Mouse (Mus musculus) hematopoietic stem cell, adult 5-6 weeks (primary cell): Measurements from ENCODE around the gene Zfyve9. TPM values are rescaled to one million over a fixed set of nuclear protein-coding genes. Genes with fewer than 3 reads are reported as not detected.
"Not testable (repeated sequence)": the region's sequence is repeated elsewhere in the genome, so short reads cannot be mapped to it uniquely, and the experiment has no call there.

Source experiments
- ATAC-seq, 2 experiments: fragments of 125-278 bp in 1 of 2; replicated peaks in 1 of 2; 2 replicates each; pipeline ENCODE4 v1.8.0; 2016 to 2017; ENCODE audit warnings: inconsistent platforms in 2 of 2, mild to moderate bottlenecking in 2 of 2, moderate number of reproducible peaks in 2 of 2, low read depth in 1 of 2, moderate TSS enrichment in 1 of 2; ENCODE audit not compliant: low FRiP score in 2 of 2, poor library complexity in 2 of 2, severe bottlenecking in 2 of 2, insufficient read depth in 1 of 2, low TSS enrichment in 1 of 2
- total RNA-seq: library from RNA; stranded (forward); fragments of 172-1452, 232-1000 nt; gene quantifications from 2 replicates; pipeline ENCODE4 v1.2.3, GENCODE M21; 2017

The Zfyve9 gene
- total RNA-seq, 1 experiment from 2014 or later = 1.9 TPM

DNA sequence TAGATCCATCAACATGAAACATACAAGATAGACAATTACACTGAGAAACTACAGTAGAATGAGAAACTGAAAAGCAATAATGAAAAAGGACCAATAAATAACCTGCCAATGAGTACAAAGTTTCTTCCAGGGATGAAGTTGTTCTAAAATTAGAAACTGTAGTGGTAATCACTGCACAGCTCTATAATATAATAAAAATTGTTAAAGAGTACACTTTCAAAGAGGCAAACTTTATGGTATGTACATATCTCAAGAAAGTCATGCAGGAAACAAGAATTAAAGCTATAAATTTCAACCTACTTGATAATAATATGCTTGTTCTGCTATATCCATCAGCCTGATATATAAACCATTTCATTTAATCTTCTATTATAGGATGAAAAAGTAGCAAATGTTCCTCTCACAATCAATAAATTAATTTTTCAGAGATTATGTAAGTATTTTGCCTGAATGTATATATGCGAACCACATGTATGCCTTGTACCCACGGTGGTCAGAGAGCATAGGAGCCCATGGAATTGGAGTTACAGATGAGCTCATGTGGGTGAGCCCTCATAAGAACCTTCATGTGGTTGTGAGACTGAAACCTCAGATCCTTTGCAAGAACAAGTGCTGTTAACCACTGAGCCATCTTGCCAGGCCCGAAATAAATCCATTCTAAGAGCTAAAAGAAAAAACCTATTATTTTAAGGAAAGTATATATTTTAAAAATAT is 34.3 kb downstream of the Zfyve9 start:
- no peak for ATAC-seq

DNA sequence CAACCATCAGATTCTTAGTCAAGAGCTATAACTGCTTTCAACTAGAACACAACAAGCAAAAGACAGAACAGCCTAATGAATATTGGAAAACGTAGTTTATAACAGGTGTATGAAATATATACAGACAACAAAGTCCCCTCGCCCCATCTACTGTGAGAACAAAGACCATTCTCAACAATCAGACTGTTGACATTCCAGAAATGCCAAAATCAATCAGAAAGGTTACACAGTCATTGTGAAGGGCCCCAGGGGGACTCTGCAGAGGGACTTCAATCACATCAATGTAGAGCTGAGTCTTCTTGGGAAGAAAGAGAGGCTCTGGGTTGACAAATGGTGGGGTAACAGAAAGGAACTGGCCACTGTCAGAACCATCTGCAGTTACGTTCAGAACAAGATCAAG is 49.0 kb downstream of the Zfyve9 start:
- no peak for ATAC-seq

DNA sequence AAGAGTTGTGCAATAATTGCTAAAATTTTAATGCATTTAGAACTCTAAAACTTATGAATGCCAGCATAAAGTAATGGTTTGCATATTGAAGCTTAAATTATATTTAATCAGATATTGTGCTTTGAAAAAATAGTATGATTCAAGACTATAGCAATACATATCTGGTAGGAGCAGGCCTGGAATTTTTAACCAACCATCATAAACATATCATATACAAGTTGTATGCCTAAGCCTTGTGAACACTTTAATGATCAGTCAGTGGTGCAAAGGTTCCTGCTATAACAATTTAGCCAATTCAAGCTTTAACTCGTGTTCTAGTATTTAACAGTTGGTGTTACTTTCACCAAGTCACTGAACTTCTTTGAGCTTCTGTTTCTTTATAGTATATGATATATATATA is 50.1 kb downstream of the Zfyve9 start:
- no peak for ATAC-seq

DNA sequence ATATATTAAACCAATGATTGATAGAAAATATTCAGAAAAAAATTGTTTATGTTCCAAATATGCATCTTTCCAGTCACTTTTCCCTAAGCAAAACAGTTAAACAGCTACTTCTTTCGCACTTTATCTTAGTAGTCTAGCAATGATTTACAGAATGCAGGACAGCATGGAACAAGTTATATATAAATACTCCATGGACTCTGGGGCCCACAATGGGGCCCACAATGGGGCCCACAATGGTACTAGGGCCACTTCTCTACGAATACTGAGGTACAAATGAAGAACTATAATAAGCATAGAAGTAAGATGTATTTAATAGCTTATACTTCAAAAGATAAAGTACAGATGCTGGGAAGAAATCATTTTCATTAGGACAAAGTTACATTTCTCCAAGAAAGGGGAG is 56.5 kb downstream of the Zfyve9 start:
- ATAC-seq = no peak

DNA sequence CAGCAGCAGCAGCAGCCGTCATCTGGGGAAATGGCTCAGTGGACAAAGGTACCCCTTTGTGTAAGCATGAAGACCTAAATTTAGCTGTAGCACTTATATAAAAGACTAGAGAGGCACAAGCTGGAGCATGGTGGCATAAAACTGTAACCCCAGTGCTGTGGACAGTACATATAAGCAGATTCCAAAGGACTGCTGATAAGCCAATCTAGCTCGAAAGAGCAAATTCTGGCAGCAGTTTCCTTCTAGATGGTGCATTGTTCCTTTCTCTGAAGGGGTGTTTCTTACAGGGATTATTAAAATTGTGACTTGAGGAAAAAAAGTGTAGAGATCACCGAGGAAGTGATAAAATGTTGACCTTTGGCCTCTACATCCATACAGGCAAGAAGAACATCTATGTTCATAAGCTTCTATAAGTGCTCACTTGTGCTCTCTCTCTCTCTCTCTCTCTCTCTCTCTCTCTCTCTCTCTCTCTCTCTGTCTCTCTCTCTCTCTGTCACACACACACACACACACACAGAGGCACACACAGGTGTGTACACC is 59.3 kb downstream of the Zfyve9 start:
- no peak for ATAC-seq

DNA sequence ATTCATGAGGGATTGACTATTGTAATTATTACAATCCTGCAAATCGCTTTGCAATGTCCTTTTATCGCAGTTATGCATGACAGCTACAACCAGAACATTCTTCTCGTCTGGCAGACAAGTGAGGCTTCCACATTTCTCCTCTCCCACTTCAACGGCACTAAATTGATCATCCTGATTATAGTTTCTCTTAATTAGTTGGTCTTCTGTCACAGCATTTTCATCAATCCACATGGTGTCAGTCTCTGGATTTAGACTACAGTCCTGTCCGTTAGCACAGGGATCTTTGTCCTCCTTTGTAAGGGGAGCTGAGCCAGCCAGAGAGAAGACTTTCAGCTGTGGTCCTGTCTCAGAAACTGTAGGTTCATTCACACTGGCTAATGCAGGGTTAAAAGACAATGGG is 61.2 kb downstream of the Zfyve9 start, which contains the start of gene 3110021N24Rik:
3110021N24Rik (plus strand) TSS at position 301 of the 400 bp plus-strand sequence.
- no peak for ATAC-seq

DNA sequence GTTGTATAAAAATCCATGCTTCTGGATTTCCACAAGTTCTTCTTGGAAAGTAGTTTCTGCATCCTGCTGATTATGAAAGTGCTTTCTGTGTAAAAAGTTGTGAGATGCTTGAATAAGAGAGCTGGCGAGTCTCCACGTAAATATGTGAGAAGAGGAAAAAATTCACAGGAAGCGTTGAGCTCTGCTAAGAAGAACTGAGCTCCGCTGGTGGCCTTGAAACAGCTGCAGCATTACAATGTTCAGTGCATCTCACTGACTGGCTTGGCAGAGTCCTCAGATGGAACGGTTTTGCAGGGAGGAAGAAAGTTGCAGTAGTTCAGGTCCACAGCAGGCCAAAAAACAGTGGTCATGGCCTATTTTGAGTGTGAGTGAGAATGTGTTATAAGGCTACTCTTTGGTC is 72.4 kb downstream of the Zfyve9 start:
- ATAC-seq = no peak

DNA sequence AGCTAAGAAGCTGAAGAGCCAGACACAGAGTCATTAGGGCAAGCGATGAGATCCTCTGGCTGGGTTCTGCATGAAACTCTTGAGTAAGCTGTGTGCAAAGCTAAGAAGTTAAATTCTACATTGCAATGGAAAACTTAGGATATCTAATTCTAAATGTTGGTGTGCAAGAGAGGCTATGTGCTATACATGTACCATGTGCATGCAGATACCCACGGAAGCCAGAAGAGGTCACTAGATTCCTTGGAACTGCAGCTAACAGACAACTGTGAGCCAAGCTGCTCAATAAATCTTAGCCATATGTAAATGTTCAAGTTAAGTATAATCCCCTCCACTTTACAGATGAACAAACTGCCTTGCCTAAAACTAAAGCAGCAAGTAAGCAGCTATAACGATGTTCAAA is 83.7 kb downstream of the Zfyve9 start:
- peak in 1 of 2 experiments; percentile 17; a peak in 1 of 4 replicates for ATAC-seq

DNA sequence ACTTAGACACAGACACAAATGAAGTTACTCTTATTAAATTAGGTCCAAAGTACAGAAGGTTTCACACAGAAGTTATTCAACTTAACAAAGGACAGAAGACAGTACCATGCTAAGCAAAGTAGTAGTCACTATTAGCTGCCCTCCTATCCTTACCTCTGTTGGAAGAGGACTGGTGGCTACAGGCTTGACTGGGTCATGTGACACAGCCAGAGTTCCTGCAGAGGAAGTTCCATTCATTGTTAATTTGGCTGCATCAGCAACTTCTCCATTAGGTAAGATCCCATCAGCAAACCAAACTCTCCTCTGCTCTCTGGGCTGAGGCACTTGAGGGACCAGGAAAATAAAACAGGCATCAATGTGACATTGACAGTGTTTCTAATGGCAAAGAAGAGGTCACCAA is 89.1 kb downstream of the Zfyve9 start:
- ATAC-seq = 0 out of 4 replicates have a peak, but pooled peaks of 1 of the 2 experiments have one; percentile 22

DNA sequence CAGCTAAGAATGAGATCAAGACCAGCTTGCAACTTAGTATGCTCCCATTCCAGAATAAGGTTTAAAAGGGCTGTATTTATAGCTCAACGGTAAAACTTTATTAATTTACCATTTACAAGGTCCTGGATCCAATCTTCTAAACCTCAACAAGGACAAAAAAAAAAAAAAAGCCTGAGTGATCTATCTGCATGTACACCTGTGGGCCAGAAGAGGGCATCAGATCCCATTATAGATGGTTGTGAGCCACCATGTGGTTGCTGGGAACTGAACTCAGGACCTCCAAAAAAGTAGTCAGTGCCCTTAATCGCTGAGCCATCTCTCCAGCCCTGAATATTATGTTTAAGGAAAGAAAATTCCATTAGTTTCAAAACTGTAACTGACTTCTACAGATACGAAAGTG is 90.1 kb downstream of the Zfyve9 start:
- ATAC-seq = no peak

DNA sequence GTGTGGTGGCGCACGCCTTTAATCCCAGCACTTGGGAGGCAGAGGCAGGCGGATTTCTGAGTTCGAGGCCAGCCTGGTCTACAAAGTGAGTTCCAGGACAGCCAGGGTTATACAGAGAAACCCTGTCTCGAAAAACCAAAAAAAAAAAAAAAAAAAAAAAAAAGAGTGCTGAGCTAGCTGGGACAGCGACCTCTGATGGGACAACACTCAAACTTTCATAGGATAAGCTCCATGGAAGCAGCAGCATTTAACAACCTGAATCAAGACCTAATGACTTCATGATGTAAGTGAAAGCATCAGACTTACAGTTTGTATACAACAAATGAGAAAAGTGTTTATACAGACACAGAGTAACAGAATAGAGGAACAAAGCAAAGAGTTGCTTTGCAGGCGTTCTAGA is 93.5 kb downstream of the Zfyve9 start:
- not testable (repeated sequence) for ATAC-seq

DNA sequence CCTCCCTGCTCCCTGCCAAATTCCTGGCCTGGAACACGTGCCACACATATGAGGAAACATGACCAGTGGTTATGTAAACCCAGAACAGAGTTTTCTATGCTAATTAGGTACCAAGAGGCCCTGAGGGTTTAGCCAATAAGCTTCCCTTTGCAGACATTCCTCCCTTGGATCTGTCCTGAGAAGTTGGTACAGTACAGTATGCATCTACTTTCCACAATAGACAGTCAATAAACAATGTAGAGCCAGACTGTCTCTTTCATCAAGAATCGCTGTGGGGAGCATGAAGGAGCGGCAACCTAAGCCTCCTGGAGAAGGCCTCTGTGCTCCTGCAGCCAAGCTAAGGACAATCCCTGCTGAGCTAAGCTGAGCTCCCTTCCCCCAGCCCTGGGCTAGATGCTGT is 94.4 kb downstream of the Zfyve9 start:
- no peak for ATAC-seq

DNA sequence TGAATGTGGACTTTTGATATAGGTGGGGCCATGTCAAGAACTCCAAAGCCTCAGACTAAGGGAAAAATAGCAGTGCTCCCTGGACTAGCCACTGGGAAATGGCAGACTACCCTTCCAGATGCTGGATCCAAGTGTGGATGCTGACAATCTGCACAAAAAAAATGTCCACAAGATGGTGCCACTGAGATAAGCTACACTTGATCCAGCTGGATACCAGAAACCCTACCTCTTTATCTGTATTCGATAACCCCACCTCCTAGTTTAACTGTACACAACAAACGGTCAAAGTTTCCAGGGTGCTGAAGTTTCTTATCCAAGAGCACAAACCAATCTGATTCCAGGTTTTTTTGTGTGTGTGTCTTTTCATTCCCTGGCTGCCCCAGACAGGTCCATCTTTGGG is 116.2 kb downstream of the Zfyve9 start:
- ATAC-seq = peak; percentile 17 to 36; a peak in 1 of 4 replicates

DNA sequence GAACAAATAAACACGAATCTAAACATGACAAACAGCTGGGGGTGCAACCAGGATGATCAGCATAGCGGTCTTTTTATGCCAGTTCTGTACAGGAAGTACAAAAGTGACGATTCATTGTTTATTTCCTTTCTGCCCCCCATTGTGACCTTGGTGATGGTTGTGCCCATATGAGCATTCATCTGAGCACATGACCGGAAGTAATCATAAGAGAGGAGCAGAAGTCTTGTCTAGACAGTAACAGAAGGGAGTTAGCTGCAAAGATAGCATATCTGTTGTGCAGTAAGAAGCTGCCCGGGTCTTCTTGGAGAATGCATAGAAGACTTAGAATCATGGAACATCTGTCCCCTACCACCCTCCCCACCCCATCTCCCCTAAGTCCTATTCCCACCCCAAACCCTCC is 141.8 kb downstream of the Zfyve9 start:
- ATAC-seq = peak; percentile 27 to 32; a peak in 1 of 4 replicates

DNA sequence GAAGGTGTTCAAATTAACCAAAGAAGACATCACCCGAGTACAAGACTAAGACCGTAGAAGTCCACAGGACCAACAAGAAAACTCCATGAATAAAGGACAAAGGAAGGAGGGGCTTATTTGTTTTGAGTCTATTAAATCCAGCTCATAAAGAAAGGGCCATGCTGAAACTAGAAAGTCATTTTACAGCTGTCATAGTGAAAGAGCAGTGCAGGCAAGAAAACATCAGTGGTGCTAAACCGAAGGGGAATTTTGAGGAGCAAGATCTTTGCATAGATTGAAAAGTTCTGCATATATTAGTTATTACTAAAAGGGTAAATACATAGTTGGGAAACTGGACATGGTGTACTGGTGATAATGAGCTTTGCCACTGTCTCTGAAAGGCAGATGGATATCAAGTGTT is 142.9 kb downstream of the Zfyve9 start:
- ATAC-seq = no peak

DNA sequence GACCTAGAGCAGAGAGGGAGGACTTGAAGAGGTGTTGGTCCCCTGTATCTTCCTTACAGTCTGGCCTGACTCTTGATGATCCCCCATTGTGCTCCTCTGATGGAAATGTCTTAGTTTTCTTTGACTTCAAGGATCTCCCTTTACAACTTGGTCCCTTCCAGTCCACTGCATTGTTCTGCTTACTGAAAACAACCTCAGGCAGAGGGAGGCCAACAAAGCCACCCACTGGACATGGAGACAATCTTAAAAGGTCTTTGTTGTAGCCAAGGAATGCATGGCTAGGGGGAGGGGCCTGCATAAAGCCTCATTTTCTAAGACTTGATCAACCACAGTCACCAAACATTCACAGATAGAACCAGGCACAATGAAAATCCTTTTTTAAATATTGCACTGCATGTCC is 145.5 kb downstream of the Zfyve9 start:
- no peak for ATAC-seq

DNA sequence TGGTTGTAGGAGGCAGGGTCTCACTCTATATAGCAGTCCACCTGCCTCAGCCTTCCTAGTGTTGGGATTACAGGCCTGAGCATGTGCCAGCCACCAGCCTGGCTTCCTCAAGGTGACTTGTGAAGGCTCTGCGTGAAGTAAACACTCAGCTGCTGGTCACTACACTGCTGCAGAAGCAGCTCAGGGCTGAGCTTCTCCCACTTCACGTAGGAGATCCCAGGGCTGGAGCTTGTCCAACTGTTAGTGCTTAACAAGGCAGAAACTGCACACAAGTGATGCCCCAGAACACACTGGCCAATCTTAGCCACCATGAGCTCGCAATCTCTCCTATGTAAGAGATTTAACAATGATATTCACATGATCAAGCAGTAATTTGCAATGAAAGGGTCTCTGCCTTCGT is 145.9 kb downstream of the Zfyve9 start:
- no peak for ATAC-seq

DNA sequence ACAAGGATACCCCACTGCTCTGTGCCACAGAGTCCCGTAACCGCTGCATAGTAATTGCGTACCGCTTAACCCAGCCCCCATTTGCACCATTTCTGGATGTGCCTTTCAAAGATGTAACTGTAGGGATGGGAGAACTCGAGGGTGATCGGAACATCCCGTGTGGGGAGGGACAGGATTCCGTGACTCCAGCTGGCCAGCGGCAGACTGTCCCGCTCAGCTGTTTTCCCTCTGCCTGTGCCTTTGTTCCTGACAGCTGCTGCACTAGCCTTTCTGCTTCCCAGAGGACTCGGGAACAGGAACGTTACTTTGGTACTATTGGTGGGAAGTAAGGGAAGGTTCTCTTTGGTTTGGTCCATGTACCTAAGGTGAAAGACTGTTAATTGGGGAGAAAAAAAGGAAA is 146.9 kb downstream of the Zfyve9 start:
- ATAC-seq = no peak

DNA sequence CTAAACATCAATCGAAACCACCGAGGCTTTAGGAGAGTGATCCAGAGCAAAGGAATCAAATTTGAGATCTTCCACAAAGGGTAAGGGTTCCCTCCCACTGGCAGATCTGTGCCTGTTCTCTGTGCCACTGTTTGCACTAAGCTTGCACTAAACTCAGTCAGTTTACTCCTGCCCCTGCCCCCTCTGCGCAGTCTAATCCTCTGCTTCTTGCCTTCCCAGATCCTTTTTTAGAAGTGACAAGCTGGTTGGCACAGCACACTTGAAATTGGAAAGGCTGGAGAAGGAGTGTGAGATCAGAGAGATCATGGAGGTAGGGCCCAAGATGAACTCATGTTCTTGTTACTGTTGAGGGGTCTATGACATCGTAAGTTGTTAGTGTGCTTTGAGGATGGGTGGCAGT is 149.0 kb downstream of the Zfyve9 start:
- no peak for ATAC-seq
